Mouse (Mus musculus): Measurements from ENCODE around the gene Hdac9.

DNA sequence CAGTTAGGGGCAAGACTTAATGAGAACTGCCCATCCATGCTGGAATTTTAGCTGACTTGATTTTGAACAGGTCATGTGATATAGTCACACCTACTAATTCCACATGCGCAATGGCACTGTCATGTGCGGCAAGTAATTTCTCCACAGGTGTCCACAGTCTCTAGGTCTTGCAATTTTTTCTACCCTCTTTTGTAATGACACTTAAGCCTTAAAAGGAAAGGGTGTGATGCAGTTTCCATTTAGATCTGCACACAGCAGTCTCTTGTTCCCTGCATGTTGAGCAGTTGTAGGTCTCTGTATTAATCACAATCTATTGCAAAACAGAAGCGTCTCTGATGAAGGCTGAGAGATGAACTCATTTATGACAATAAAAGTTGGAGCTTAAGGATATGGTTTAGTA is 234.2 kb downstream of the Hdac9 start:
- TF ChIP-seq CTCF (IDR thresholded peaks at IDR 0.05 in 2 of 3, conservative IDR thresholded peaks at IDR 0.05 in 1 of 3; ENCODE audit: control insufficient read depth in 1 of 3, insufficient read depth in 1 of 3, low read depth in 2 of 3, low read length in 3 of 3, poor library complexity in 1 of 3, severe bottlenecking in 1 of 3) (no peak), POLR2A (IDR thresholded peaks at IDR 0.05; ENCODE audit: control insufficient read depth in 1 of 2, insufficient read depth in 1 of 2, low read depth in 1 of 2, low read length in 2 of 2, poor library complexity in 1 of 2) (no peak), NELFE (IDR thresholded peaks at IDR 0.05; ENCODE audit: low read depth, low read length) (no peak), SIN3A (IDR thresholded peaks at IDR 0.05; ENCODE audit: low read length) (no peak), TBP (IDR thresholded peaks at IDR 0.05; ENCODE audit: low read depth, low read length) (no peak), ZC3H11A (IDR thresholded peaks at IDR 0.05; ENCODE audit: low read depth, low read length) (no peak), TAL1 (IDR thresholded peaks at IDR 0.05; ENCODE audit: low read length) (no peak), EP300 (IDR thresholded peaks at IDR 0.05; ENCODE audit: low read depth in 1 of 2, low read length in 2 of 2) (no peak)
